Mouse (Mus musculus) heart, postnatal 0 days (tissue): ENCODE data around the gene Endov.

Source experiments
- CTCF ChIP-seq: IDR thresholded peaks from 2 replicates; pipeline ENCODE4 v1.5.1; 2016; ENCODE audit warnings: antibody characterized with exemption, control low read depth, low read depth
- EP300 ChIP-seq: IDR thresholded peaks from 2 replicates; pipeline ENCODE4 v1.6.1; 2016; ENCODE audit warnings: antibody characterized with exemption, low read depth

- no peak for TF ChIP-seq CTCF
- TF ChIP-seq EP300, result no peak
Observed at GRCm38 (mm10) chr11:119493516-119493915, 2.4 kb downstream of the Endov start.
